Mouse (Mus musculus) olfactory bulb, adult 2 months (tissue): ENCODE results near the gene Gm44973. TPM values are rescaled to one million over a fixed set of nuclear protein-coding genes. Genes with fewer than 3 reads are reported as not detected.
"Not testable (repeated sequence)": the region's sequence is repeated elsewhere in the genome, so short reads cannot be mapped to it uniquely, and the experiment has no call there.

Experiments
- H3K27ac ChIP-seq: fragments of 200-500 bp; 2 replicates; pipeline ENCODE4 v1.5.1; 2012; ENCODE audit warnings: low read depth, low read length; ENCODE audit not compliant: insufficient read depth
- H3K4me1 ChIP-seq: fragments of 200-500 bp; 2 replicates; pipeline ENCODE4 v1.6.1; 2012; ENCODE audit warnings: low read length; ENCODE audit not compliant: control insufficient read depth, insufficient read depth
- H3K4me3 ChIP-seq: fragments of 200-500 bp; 2 replicates; pipeline ENCODE4 v1.5.1; 2012; ENCODE audit warnings: mild to moderate bottlenecking, low read depth, low read length, moderate library complexity; ENCODE audit not compliant: insufficient read depth
- CTCF ChIP-seq: fragments of 200-500 bp; IDR thresholded peaks from 2 replicates; pipeline ENCODE4 v1.5.1; 2012; ENCODE audit warnings: low read depth, mild to moderate bottlenecking, low read length, moderate library complexity; ENCODE audit not compliant: insufficient read depth
- POLR2A ChIP-seq: fragments of 200-500 bp; IDR thresholded peaks from 2 replicates; pipeline ENCODE4 v1.6.1; 2012; ENCODE audit warnings: mild to moderate bottlenecking, low read depth, low read length, moderate library complexity; ENCODE audit not compliant: insufficient read depth
- whole genome bisulfite sequencing: fragments of 180-500 bp; shearing (Covaris S2); methylation state at CpG from one replicate; pipeline ENCODE4 v1.1.7; 2018; 5-methylcytosine and 5-hydroxymethylcytosine counted together
- polyA plus RNA-seq: library from polyadenylated mRNA; stranded (reverse); fragments of >200 nt; gene quantifications from 2 replicates; pipeline ENCODE4 v1.2.4, GENCODE M21; 2012; ENCODE audit warnings: low replicate concordance; ENCODE audit not compliant: missing spikeins, insufficient read depth, insufficient read length

Gm44973 gene
- polyA plus RNA-seq, 1 experiment = not detected

- no peak for TF ChIP-seq CTCF
- peak; percentile 67 for TF ChIP-seq POLR2A
- under 1% methylated on average over 42 of the region's 42 CpGs for WGBS
- Histone ChIP-seq H3K4me1 (0 out of 2 replicates have a peak, but pooled peaks cover 4% of the 10 kb centered on the region), H3K27ac (peak within 1 kb of the TSS; percentile 99), H3K4me3 (peak within 1 kb of the TSS; percentile 99)
Observed at GRCm38 (mm10) chr7:5014251-5015117, 812 bp upstream of the Gm44973 start, which contains the start of the genes Zfp524 and Fiz1. Zfp524 (plus strand) TSS chr7:5014415. Fiz1 (minus strand) TSS chr7:5014697.

DNA sequence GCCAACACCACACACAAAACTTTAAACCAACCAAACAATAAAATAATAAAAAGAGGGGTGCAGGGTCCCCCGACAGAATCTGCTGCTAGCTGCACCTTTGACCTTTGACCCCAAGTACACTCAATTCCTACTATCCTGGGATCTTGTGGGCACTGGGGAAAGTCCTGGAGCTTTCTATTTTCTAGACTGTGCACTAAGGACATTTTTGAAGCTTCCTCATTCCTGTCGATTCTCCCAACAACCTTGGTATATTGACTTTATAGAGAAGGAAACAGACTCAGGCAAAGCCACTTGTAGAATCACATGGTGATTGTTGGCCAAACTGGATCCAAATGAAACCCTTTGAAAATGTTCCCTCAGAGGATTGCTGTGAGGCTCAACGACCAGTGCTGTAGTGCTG is 761 bp downstream of the Gm44973 start:
- TF ChIP-seq CTCF (no peak), POLR2A (no peak)
- peaks cover 4% of the 10 kb centered on the region; the same call in 1 of the 2 replicates for H3K4me1 ChIP-seq
- 61% methylated on average over 3 of the region's 3 CpGs for WGBS
- H3K27ac ChIP-seq = peak overlapping the region; percentile 92; the same call in 1 of the 2 replicates
- peak overlapping the region; percentile 79 for H3K4me3 ChIP-seq

DNA sequence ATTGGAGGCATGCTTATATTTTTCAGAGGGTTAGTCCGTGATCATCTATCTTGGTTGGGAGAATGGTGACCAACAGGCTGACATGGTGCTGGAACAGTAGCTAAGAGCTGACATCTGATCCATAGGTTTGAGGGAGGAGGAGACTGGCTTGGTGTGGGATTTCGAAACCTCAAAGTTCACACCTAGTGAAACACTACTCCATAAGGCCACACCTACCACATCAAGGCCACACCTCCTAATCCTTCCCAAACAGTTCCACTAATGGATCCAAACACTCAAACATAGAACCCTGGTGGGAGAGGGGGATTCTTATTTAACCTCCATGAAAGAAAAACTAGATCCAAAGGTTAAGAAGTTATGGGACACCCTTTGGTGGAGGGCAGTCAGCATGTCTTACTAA is 1.6 kb downstream of the Gm44973 start:
- TF ChIP-seq POLR2A (no peak), CTCF (no peak)
- Histone ChIP-seq H3K4me1 (peaks cover 4% of the 10 kb centered on the region; the same call in 1 of the 2 replicates), H3K4me3 (no peak overlapping the region), H3K27ac (no peak overlapping the region)
- 99% methylated on average over 2 of the region's 2 CpGs for WGBS

DNA sequence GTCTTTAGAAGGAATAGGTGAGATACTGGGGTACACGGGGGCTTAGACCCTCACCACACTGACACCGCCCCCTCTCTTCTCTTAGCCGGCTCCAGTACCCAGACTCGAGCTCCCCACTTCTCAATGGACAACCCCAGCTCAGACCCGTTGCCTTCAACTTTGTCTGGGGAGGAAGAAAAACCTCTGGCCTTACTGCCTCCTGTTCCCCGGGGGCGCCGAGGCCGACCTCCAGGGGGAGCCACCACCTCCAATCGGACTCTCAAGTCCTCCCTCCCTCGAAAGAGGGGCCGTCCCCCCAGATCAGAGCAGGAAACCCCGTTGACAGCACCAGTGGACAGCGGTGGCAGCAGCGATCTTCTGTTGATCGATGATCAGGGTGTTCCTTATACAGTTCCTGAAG is 2.1 kb downstream of the Gm44973 start:
- Histone ChIP-seq H3K4me3 (no peak overlapping the region), H3K4me1 (peaks cover 4% of the 10 kb centered on the region; the same call in 1 of the 2 replicates), H3K27ac (no peak overlapping the region)
- 86% methylated on average over 16 of the region's 16 CpGs for WGBS
- TF ChIP-seq POLR2A (no peak), CTCF (no peak)

GRCm38 (mm10) chr7:5017931-5018330 is 2.6 kb downstream of the Gm44973 start:
- Histone ChIP-seq H3K4me1 (peaks cover 2% of the 10 kb centered on the region; the same call in 1 of the 2 replicates), H3K4me3 (no peak overlapping the region), H3K27ac (no peak overlapping the region)
- no peak for TF ChIP-seq POLR2A
- no peak for TF ChIP-seq CTCF
- WGBS = 98% methylated on average over 21 of the region's 21 CpGs

DNA sequence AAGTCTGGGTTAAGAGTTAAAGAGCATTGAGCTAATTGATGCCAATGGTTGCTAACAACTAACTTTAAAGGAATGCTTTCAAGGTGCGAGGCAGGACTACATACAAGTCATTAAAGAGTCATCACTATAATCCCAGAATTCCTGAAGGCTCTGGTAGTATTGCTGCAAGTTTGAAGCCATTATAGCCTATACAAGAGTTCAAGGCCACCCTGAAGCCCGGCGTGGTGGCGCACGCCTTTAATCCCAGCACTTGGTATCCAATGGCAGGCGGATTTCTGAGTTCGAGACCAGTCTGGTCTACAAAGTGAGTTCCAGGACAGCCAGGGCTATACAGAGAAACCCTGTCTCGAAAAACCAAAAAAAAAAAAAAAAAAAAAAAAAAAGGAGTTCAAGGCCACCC is 4.3 kb downstream of the Gm44973 start:
- not testable (repeated sequence) for H3K4me1 ChIP-seq, H3K27ac ChIP-seq, H3K4me3 ChIP-seq
- WGBS = 22% methylated on average over 8 of the region's 8 CpGs

GRCm38 (mm10) chr7:5020000-5020681 is 4.8 kb downstream of the Gm44973 start, which contains the start of the genes Zfp865 and Ccdc106:
Zfp865 (plus strand) TSS chr7:5020376.
Ccdc106 (plus strand) TSS chr7:5020553.
- Histone ChIP-seq H3K27ac (peak within 1 kb of the TSS; percentile 48; the same call in 1 of the 2 replicates), H3K4me1 (no peaks in the 10 kb centered on the region; the same call in 1 of the 2 replicates), H3K4me3 (peak within 1 kb of the TSS; percentile 82)
- TF ChIP-seq POLR2A (peak; percentile 43; the same call in 1 of the 2 replicates), CTCF (no peak)
- WGBS = under 1% methylated on average over 47 of the region's 49 CpGs

- under 1% methylated on average over 15 of the region's 15 CpGs for WGBS
- no peaks in the 10 kb centered on the region; the same call in 1 of the 2 replicates for H3K4me1 ChIP-seq
- peak overlapping the region; percentile 48; the same call in 1 of the 2 replicates for H3K27ac ChIP-seq
- TF ChIP-seq CTCF (no peak), POLR2A (no peak)
- peak overlapping the region; percentile 82 for H3K4me3 ChIP-seq
Observed at GRCm38 (mm10) chr7:5020685-5021084, 5.4 kb downstream of the Gm44973 start.

- no peak overlapping the region for H3K27ac ChIP-seq
- peak overlapping the region; percentile 82 for H3K4me3 ChIP-seq
- H3K4me1 ChIP-seq = no peaks in the 10 kb centered on the region; the same call in 1 of the 2 replicates
- TF ChIP-seq CTCF = no peak
- 41% methylated on average over 5 of the region's 5 CpGs for WGBS
Observed at GRCm38 (mm10) chr7:5021197-5021596, 5.9 kb downstream of the Gm44973 start.
